Mouse (Mus musculus) megakaryocyte, embryonic 14.5 days (primary cell): ENCODE results near the gene Bbs12.

Source experiments
- FLI1 ChIP-seq: IDR thresholded peaks from 2 replicates; pipeline ENCODE4 v1.6.1; 2012; ENCODE audit warnings: low read length, inconsistent platforms, mixed read lengths
- GATA1 ChIP-seq: IDR thresholded peaks from 3 replicates; pipeline ENCODE4 v1.6.1; 2012; ENCODE audit warnings: mixed read lengths, low read length, inconsistent platforms, borderline replicate concordance

DNA sequence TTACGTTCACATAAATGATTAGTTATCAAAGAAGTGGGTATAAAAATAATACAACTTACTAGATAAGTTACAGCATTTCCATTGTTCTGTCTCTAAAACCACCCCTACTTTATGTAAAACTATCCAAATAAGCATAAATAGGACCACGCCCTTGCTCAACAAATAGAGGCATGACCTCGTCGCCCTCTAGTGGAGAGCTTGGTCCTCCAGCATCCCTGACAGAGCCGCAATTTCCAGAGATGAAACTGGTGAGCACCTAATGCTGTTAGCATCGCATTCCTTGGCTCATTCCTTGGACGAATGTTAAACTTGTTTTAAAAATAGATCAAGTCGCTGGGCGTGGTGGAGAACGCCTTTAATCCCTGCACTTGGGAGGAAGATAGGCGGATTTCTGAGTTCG, 9.7 kb upstream of the Bbs12 start:
- TF ChIP-seq GATA1 (no peak), FLI1 (no peak)
